9 mouse cellular contexts compared by ENCODE assay signal in the genomic region with DNA sequence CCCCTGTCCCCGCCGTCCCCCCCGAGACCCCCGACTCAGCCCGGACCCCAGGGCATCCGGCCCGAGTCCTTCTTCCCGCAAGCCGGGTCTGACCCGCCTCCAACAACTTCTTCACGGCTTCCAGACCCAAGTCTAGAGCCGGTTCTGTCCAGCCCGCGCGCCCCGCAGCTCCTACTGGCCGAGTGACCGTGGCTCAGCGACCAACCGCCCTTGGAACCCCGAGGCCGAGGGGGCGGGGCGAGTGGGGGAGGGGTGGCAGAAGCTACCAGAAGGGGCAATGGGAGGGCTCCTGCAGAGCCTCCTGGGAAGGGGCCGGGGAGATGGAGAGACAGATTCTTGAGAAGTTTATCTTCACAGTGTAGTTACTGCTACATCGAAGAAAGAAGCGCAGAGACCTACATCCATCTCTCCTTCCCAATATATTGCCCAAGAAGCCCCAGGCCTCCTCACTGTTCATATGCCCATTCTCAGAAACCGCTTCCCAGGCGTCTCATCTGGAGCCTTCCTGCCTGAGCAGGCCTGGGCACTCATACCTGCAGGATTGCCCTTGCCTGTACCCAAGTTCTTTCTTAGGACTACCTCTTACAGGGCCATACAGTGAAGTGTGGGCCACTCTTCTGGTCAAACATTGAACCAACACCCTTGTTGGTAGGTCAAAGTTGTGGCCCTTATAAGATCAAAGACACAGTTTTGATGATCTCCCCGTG. TPM values are rescaled to one million over a fixed set of nuclear protein-coding genes. Genes with fewer than 3 reads are reported as not detected.
DNase-seq lines count a peak whose midpoint lies in the region; ATAC-seq and TF ChIP-seq lines count a peak whose summit lies in the region.
"Had no signal": no experiment of that assay in that cellular context is flagged by ENCODE, and none has a peak within 500 bp of the region (broad histone marks: within the 10 kb centered on the region; RNA-seq: fewer than 3 reads in every experiment).

No protein-coding gene starts in this region.

- H3K27ac ChIP-seq in heart, adult 2 months = no peak overlapping the region; the same call in 1 of the 2 replicates
- no peak overlapping the region for H3K27ac ChIP-seq in lung, embryonic 16.5 days (ENCODE audit: low read length)
- H3K27ac ChIP-seq in small intestine, adult 2 months (ENCODE audit: insufficient read depth, low read depth, low read length) = no peak overlapping the region

- H3K4me3 ChIP-seq in heart, adult 2 months = peak overlapping the region; percentile 55
- peak overlapping the region; percentile 59 for H3K4me3 ChIP-seq in lung, embryonic 16.5 days (ENCODE audit: low read length)
- H3K4me3 ChIP-seq in small intestine, adult 2 months (ENCODE audit: low read depth, low read length) = peak overlapping the region; percentile 50

- peak overlapping the region; percentile 9 for H3K9ac ChIP-seq in heart, adult 2 months (ENCODE audit: low read depth, low read length)
- H3K9ac ChIP-seq in lung, embryonic 16.5 days (ENCODE audit: low read length) = peak overlapping the region; percentile 66

- TF ChIP-seq POLR2A in heart, adult 2 months (IDR thresholded peaks at IDR 0.05; ENCODE audit: insufficient read depth, low read depth, low read length) = no peak
- TF ChIP-seq POLR2A in small intestine, adult 2 months (IDR thresholded peaks at IDR 0.05; ENCODE audit: low read depth, low read length) = no peak

- no peaks in the 10 kb centered on the region for H3K9me3 ChIP-seq in lung, embryonic 16.5 days (ENCODE audit: control insufficient read depth, low read length)

- no peaks in the 10 kb centered on the region for H3K4me1 ChIP-seq in heart, adult 2 months (ENCODE audit: control insufficient read depth, insufficient read depth, low read length)
- peaks cover 4% of the 10 kb centered on the region; the same call in 1 of the 2 replicates for H3K4me1 ChIP-seq in lung, embryonic 16.5 days (replicated peaks; ENCODE audit: control insufficient read depth, insufficient read depth, low read length)
- H3K4me1 ChIP-seq in small intestine, adult 2 months (ENCODE audit: control insufficient read depth, insufficient read depth, insufficient read length, low read length) = peaks cover 3% of the 10 kb centered on the region; the same call in 1 of the 2 replicates

- no peaks in the 10 kb centered on the region for H3K79me2 ChIP-seq in heart, adult 2 months (replicated peaks; ENCODE audit: control insufficient read depth, insufficient read depth, low read length)

- peak overlapping the region; percentile 99 for H3K4me2 ChIP-seq in lung, embryonic 16.5 days (ENCODE audit: low read depth, low read length)

- no peak for TF ChIP-seq CTCF in heart, adult 2 months (IDR thresholded peaks at IDR 0.05)
- no peak for TF ChIP-seq CTCF in small intestine, adult 2 months (IDR thresholded peaks at IDR 0.05; ENCODE audit: extremely low read depth, insufficient read length, insufficient replicate concordance, low read depth, low read length)

- intact Hi-C loops in heart, adult 2 months (cut with DNase I) = no loop called here

- H3K27me3 ChIP-seq in heart, adult 2 months (ENCODE audit: control insufficient read depth, insufficient read depth, low read length) = peaks cover 2% of the 10 kb centered on the region
- peaks cover 7% of the 10 kb centered on the region; the same call in 1 of the 2 replicates for H3K27me3 ChIP-seq in lung, embryonic 16.5 days (ENCODE audit: control insufficient read depth, insufficient read depth, low read depth, low read length)
- H3K27me3 ChIP-seq in small intestine, adult 2 months (ENCODE audit: control insufficient read depth, insufficient read depth, low read length) = peaks cover 24% of the 10 kb centered on the region

- peak; percentile 54; the same call in 1 of the 2 replicates for ATAC-seq in lung, embryonic 16.5 days (ENCODE audit: low read depth)
- ATAC-seq in inflammation-experienced regulatory T-cells, adult 6 months = no peak

- WGBS in heart, adult 2 months = 17% methylated on average over 30 of the region's 30 CpGs
- 11% methylated on average over 29 of the region's 30 CpGs for WGBS in lung, embryonic 16.5 days
- 18% methylated on average over 29 of the region's 30 CpGs for WGBS in small intestine, adult 2 months

- peak; percentile 29 to 36 for DNase-seq in right cerebral cortex, postnatal 10 days (ENCODE audit: low spot score in 2 of 2)
- no peak for DNase-seq in right cerebral cortex, postnatal 25 days
- DNase-seq in cerebellum, adult 9-11 months = peak; percentile 9
- DNase-seq in heart, adult 2 months = peak; percentile 7 to 29
- DNase-seq in kidney, adult 8-10 months = peak; percentile 8 to 29

- no peaks in the 10 kb centered on the region; the same call in 1 of the 2 replicates for H3K36me3 ChIP-seq in heart, adult 2 months (ENCODE audit: control insufficient read depth, insufficient read depth, low read length)
- no peaks in the 10 kb centered on the region for H3K36me3 ChIP-seq in lung, embryonic 16.5 days (ENCODE audit: control insufficient read depth, insufficient read depth, low read length)
- no peaks in the 10 kb centered on the region for H3K36me3 ChIP-seq in small intestine, adult 2 months (ENCODE audit: control insufficient read depth, insufficient read depth, low read length)

- no peak for TF ChIP-seq EP300 in heart, adult 2 months (IDR thresholded peaks at IDR 0.05; ENCODE audit: insufficient read depth, low read depth, low read length)

RNA-seq across cellular contexts. Expression of gene 4833427G06Rik, which starts 2.1 kb away (rescaled TPM):
- total RNA-seq in heart, adult 2 months (2021) = not detected
- polyA plus RNA-seq in heart, adult 2 months (2012; rRNA removed) = 0.12 TPM in 1 of 2 replicates, not detected in the other
- 5.9 and 6.3 TPM in 2 replicates for polyA plus RNA-seq in lung, embryonic 16.5 days (2015; fragmentation: Nextera tagmentation; extraction: Ambion mirVana)
- not detected in 2 replicates for polyA plus RNA-seq in small intestine, adult 2 months (2012; rRNA removed)
- not detected for polyA plus RNA-seq in inflammation-experienced regulatory T-cells, adult 6 months (2017; shearing (Covaris generic))
- total RNA-seq: left cerebral cortex, adult 18-20 months had no signal

RNA-seq across cellular contexts. Expression of gene Layn, which starts 27.1 kb away (rescaled TPM):
- total RNA-seq in heart, adult 2 months (2021) = 1 to 10 TPM; 7.6 to 7.7 TPM
- 3.0 and 3.1 TPM in 2 replicates for polyA plus RNA-seq in heart, adult 2 months (2012; rRNA removed)
- polyA plus RNA-seq in lung, embryonic 16.5 days (2015; fragmentation: Nextera tagmentation; extraction: Ambion mirVana) = 7.2 and 7.7 TPM in 2 replicates
- polyA plus RNA-seq in small intestine, adult 2 months (2012; rRNA removed) = 0.15 and 0.22 TPM in 2 replicates
- not detected for polyA plus RNA-seq in inflammation-experienced regulatory T-cells, adult 6 months (2017; shearing (Covaris generic))

RNA-seq across cellular contexts. Expression of gene Btg4, which starts 43.3 kb away (rescaled TPM):
- total RNA-seq in heart, adult 2 months (2021) = not detected
- polyA plus RNA-seq in heart, adult 2 months (2012; rRNA removed) = not detected in 2 replicates
- polyA plus RNA-seq in lung, embryonic 16.5 days (2015; fragmentation: Nextera tagmentation; extraction: Ambion mirVana) = 0.28 and 0.34 TPM in 2 replicates
- not detected in 2 replicates for polyA plus RNA-seq in small intestine, adult 2 months (2012; rRNA removed)
- polyA plus RNA-seq in inflammation-experienced regulatory T-cells, adult 6 months (2017; shearing (Covaris generic)) = under 1 TPM in 1 of 3 experiments, not detected in 2; 0.56 TPM
- total RNA-seq: left cerebral cortex, adult 18-20 months had no signal
